Mouse (Mus musculus) forebrain, embryonic 16.5 days (tissue): ENCODE measurements around the gene 1700093K21Rik. TPM values are rescaled to one million over a fixed set of nuclear protein-coding genes. Genes with fewer than 3 reads are reported as not detected.

Source experiments
- ATAC-seq: fragments of 200-750 bp; cut with Nextera tagmentation; 2 replicates; pipeline ENCODE4 v1.8.0; 2017; ENCODE audit warnings: mild to moderate bottlenecking, moderate library complexity
- H3K27ac ChIP-seq: fragments of 300-500 bp; sonication (generic); 2 replicates; pipeline ENCODE4 v1.5.1; 2014; ENCODE audit warnings: low read length, control low read depth
- H3K27me3 ChIP-seq: fragments of 300-500 bp; sonication (generic); replicated peaks from 2 replicates; pipeline ENCODE4 v1.6.1; 2014; ENCODE audit warnings: low read length; ENCODE audit not compliant: control insufficient read depth, insufficient read depth
- H3K36me3 ChIP-seq: fragments of 300-500 bp; sonication (generic); 2 replicates; pipeline ENCODE4 v1.6.1; 2014; ENCODE audit not compliant: control insufficient read depth, insufficient read depth
- H3K4me1 ChIP-seq: fragments of 300-500 bp; sonication (generic); replicated peaks from 2 replicates; pipeline ENCODE4 v1.6.1; 2014; ENCODE audit warnings: low read length; ENCODE audit not compliant: control insufficient read depth, insufficient read depth
- H3K4me2 ChIP-seq: fragments of 300-500 bp; sonication (generic); 2 replicates; pipeline ENCODE4 v1.6.1; 2014; ENCODE audit warnings: mild to moderate bottlenecking, low read length, control low read depth
- H3K4me3 ChIP-seq: fragments of 300-500 bp; sonication (generic); replicated peaks from 2 replicates; pipeline ENCODE4 v1.5.1; 2014; ENCODE audit warnings: mild to moderate bottlenecking, low read length, control low read depth
- H3K9ac ChIP-seq: fragments of 300-500 bp; sonication (generic); replicated peaks from 2 replicates; pipeline ENCODE4 v1.6.1; 2014; ENCODE audit warnings: low read depth, low read length, control low read depth
- H3K9me3 ChIP-seq: fragments of 300-500 bp; sonication (generic); 2 replicates; pipeline ENCODE4 v1.6.1; 2016; ENCODE audit warnings: low read length; ENCODE audit not compliant: control insufficient read depth
- WGBS: fragments of 180-500 bp; shearing (Covaris S2); extraction: QIAGEN DNeasy Blood & Tissue Kit; methylation state at CpG from one replicate; pipeline ENCODE4 v1.1.7; 2014; 5-methylcytosine and 5-hydroxymethylcytosine counted together
- microRNA-seq: library from miRNA; unstranded; fragments of <30 nt; microRNA quantifications from one replicate; pipeline ENCODE4, GENCODE M21; 2017
- polyA plus RNA-seq: library from polyadenylated mRNA; unstranded; fragments of >200 nt; fragmentation: Nextera tagmentation; extraction: Ambion mirVana; gene quantifications from 2 replicates; pipeline ENCODE4 v1.2.1, GENCODE M21; 2015

1700093K21Rik gene
- polyA plus RNA-seq, 1 experiment from 2014 or later = 0.30 TPM

DNA sequence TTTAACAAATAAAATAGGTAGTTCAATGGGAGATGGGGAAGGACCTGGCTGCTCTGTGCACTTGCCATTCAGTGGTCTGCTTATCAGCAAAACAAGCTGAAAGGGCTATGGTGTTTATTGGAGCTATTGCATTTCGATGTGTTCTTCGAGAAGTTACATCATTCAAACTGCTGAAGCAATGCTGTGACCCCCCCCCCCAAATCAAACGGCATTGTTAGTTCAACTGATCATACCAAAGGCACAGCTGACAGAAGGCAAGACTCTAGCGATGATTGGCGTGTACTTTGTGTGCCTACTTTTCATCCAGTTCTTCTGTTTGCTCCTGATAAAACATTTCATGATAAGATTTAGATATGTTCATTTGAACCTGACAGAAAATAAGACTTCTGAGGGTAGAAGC, 22.3 kb downstream of the 1700093K21Rik start:
- H3K27me3 ChIP-seq = no peaks in the 10 kb centered on the region
- H3K9ac ChIP-seq = peak overlapping the region; percentile 96
- H3K27ac ChIP-seq = peak overlapping the region; percentile 97
- peaks cover 9% of the 10 kb centered on the region for H3K36me3 ChIP-seq
- no peaks in the 10 kb centered on the region for H3K9me3 ChIP-seq
- H3K4me3 ChIP-seq = peak overlapping the region; percentile 80
- peak overlapping the region; percentile 66 for H3K4me2 ChIP-seq
- ATAC-seq = no peak
- peaks cover 24% of the 10 kb centered on the region for H3K4me1 ChIP-seq
- 39% methylated on average over 5 of the region's 5 CpGs for WGBS

GRCm38 (mm10) chr11:23497718-23498509, 23.0 kb downstream of the 1700093K21Rik start, which contains the start of gene Ahsa2:
TSS of gene Ahsa2 (minus strand) at chr11:23498030.
- H3K36me3 ChIP-seq = peaks cover 15% of the 10 kb centered on the region
- H3K27ac ChIP-seq = peak within 1 kb of the TSS; percentile 97
- H3K9me3 ChIP-seq = no peaks in the 10 kb centered on the region
- ATAC-seq = peak; percentile 90
- peak within 1 kb of the TSS; percentile 66 for H3K4me2 ChIP-seq
- no peaks in the 10 kb centered on the region for H3K27me3 ChIP-seq
- peak within 1 kb of the TSS; percentile 96 for H3K9ac ChIP-seq
- peaks cover 24% of the 10 kb centered on the region for H3K4me1 ChIP-seq
- peak within 1 kb of the TSS; percentile 80 for H3K4me3 ChIP-seq
- WGBS = under 1% methylated on average over 63 of the region's 66 CpGs

DNA sequence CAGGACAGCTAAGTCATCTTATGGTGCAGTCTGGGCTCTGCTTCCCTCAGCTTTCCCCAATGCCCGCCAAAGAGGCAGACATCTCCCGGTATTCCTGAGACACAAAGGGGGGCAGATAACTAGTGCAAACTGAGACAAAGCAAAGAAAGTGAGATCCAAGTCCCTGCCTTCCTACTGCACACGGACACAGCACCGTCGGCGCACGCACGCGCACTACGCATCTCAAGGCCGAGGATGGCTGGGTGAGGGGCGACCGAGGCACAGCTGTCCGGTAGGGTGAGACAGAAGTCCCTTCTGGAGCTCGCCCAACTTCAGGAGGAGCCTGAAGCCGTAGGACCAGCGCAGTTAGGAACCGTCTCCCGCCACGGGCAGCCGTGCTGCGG, 23.6 kb downstream of the 1700093K21Rik start:
- Histone ChIP-seq H3K27ac (peak overlapping the region; percentile 97), H3K36me3 (peaks cover 20% of the 10 kb centered on the region), H3K4me3 (peak overlapping the region; percentile 80), H3K9ac (peak overlapping the region; percentile 96), H3K9me3 (no peaks in the 10 kb centered on the region), H3K27me3 (no peaks in the 10 kb centered on the region), H3K4me1 (peaks cover 24% of the 10 kb centered on the region), H3K4me2 (peak overlapping the region; percentile 66)
- WGBS = under 1% methylated on average over 17 of the region's 22 CpGs
- ATAC-seq = peak; percentile 84

- Histone ChIP-seq H3K9me3 (no peaks in the 10 kb centered on the region), H3K9ac (peak overlapping the region; percentile 96), H3K4me2 (peak overlapping the region; percentile 66), H3K27ac (peak overlapping the region; percentile 97; the same call in 1 of the 2 replicates), H3K4me1 (peaks cover 24% of the 10 kb centered on the region), H3K4me3 (peak overlapping the region; percentile 80), H3K27me3 (no peaks in the 10 kb centered on the region), H3K36me3 (peaks cover 26% of the 10 kb centered on the region)
- WGBS = 27% methylated on average over 6 of the region's 6 CpGs
- ATAC-seq = no peak
Measured at GRCm38 (mm10) chr11:23496661-23497060, 24.3 kb downstream of the 1700093K21Rik start.

DNA sequence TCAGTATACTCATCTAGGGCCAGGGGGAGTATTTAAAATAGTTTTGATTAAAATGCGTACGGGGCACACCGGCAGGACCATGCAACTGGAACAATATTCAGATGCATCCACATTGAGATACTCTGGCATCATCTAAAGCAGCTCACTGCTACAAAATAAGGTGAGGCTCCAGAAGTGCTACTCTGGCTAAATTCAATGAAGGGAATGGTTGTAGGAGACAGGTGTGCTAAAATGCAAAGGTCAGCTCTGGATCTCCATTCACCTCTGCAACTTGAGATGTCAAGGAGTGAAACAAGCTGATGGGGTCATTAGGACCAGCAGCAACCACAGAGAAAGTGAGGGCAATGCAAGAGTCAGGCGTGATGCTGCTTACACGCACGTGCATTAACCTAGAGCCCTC, 25.7 kb downstream of the 1700093K21Rik start:
- WGBS = 95% methylated on average over 6 of the region's 6 CpGs
- Histone ChIP-seq H3K9me3 (no peaks in the 10 kb centered on the region), H3K36me3 (peaks cover 39% of the 10 kb centered on the region), H3K4me3 (no peak overlapping the region), H3K27me3 (no peaks in the 10 kb centered on the region), H3K27ac (no peak overlapping the region), H3K4me1 (peaks cover 24% of the 10 kb centered on the region), H3K4me2 (no peak overlapping the region; the same call in 1 of the 2 replicates), H3K9ac (no peak overlapping the region)
- ATAC-seq = no peak

DNA sequence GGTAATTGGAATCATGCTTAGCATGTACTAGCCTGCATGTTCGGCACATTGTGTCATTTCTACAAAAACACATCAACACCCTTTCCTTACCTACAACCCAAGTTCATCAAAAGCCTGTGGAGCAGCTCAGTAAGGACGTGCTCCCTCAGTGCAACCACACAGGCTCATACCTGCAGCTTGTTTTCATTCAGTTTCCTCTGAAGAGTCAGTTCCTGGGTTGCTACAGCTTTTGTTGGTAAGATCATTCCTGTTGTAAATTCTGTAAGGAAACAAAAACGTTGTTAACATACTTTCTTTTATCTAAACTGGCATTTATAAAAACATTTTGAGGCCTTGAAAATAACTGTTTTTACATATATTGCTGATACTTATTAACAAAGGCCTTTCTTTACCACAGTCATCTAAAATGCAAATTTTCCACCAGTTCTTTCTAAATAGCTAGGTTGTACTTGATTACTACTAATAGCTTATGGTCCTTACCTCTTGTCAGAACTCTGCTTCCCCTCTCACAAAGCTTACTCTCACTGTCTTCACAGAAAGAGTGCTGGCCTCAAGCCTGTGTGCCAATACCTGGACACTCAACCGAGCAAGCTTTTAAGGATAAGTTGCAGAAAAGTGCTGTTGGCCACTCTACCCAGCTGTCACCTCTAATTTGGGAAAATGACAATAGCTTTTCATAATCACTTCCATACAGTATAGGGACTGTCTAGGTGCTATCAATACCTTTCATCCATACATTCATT, 28.7 kb downstream of the 1700093K21Rik start:
- no peaks in the 10 kb centered on the region for H3K9me3 ChIP-seq
- 87% methylated on average over 4 of the region's 4 CpGs for WGBS
- H3K27me3 ChIP-seq = no peaks in the 10 kb centered on the region
- ATAC-seq = no peak
- H3K4me1 ChIP-seq = peaks cover 24% of the 10 kb centered on the region
- H3K4me3 ChIP-seq = no peak overlapping the region
- H3K4me2 ChIP-seq = no peak overlapping the region
- H3K27ac ChIP-seq = no peak overlapping the region
- no peak overlapping the region for H3K9ac ChIP-seq
- H3K36me3 ChIP-seq = peaks cover 60% of the 10 kb centered on the region

GRCm38 (mm10) chr11:23489955-23490354, 31.0 kb downstream of the 1700093K21Rik start:
- H3K4me2 ChIP-seq = no peak overlapping the region
- H3K4me3 ChIP-seq = no peak overlapping the region
- no peak for ATAC-seq
- no peaks in the 10 kb centered on the region for H3K9me3 ChIP-seq
- peaks cover 5% of the 10 kb centered on the region for H3K4me1 ChIP-seq
- no peak overlapping the region for H3K27ac ChIP-seq
- no peak overlapping the region for H3K9ac ChIP-seq
- peaks cover 69% of the 10 kb centered on the region for H3K36me3 ChIP-seq
- no peaks in the 10 kb centered on the region for H3K27me3 ChIP-seq
- 93% methylated on average over 1 of the region's 1 CpGs for WGBS

Small RNAs within 50 kb of the gene (microRNA-seq; reads per million reads assigned to microRNA genes)
- gene Gm47279 = not detected

Other genes with a start within 250 kb of the 1700093K21Rik start
- 34.1 and 35.6 TPM in 2 replicates for gene Usp34, start 214.3 kb downstream of the 1700093K21Rik start, polyA plus RNA-seq
- 148 and 158 TPM in 2 replicates for gene Ahsa2, start 23.1 kb downstream of the 1700093K21Rik start, polyA plus RNA-seq
- 137 and 152 TPM in 2 replicates for gene 0610010F05Rik, start 112.5 kb upstream of the 1700093K21Rik start, polyA plus RNA-seq
- 14.4 and 17.0 TPM in 2 replicates for gene Pus10, start 144.5 kb upstream of the 1700093K21Rik start, polyA plus RNA-seq
- 32.9 and 37.7 TPM in 2 replicates for gene Pex13, start 144.8 kb upstream of the 1700093K21Rik start, polyA plus RNA-seq
- 0.27 and 0.45 TPM in 2 replicates for gene Rel, start 249.8 kb upstream of the 1700093K21Rik start, polyA plus RNA-seq